Mouse (Mus musculus) midbrain, embryonic 10.5 days (tissue): Measurements from ENCODE around the gene Clybl. TPM values are rescaled to one million over a fixed set of nuclear protein-coding genes. Genes with fewer than 3 reads are reported as not detected.

ENCODE experiments used
- DNase-seq: peaks from one replicate; pipeline ENCODE4 v3.0.0-alpha.2; 2017; ENCODE audit warnings: low spot score
- H3K27ac ChIP-seq: fragments of 300-500 bp; sonication (generic); replicated peaks from 2 replicates; pipeline ENCODE4 v1.5.1; 2016; ENCODE audit warnings: mild to moderate bottlenecking
- H3K27me3 ChIP-seq: fragments of 300-500 bp; sonication (generic); 2 replicates; pipeline ENCODE4 v1.6.1; 2016; ENCODE audit warnings: low read depth, mild to moderate bottlenecking; ENCODE audit not compliant: poor library complexity, severe bottlenecking
- H3K36me3 ChIP-seq: fragments of 300-500 bp; sonication (generic); 2 replicates; pipeline ENCODE4 v1.6.1; 2016; ENCODE audit warnings: mild to moderate bottlenecking, moderate library complexity
- H3K4me1 ChIP-seq: fragments of 300-500 bp; sonication (generic); 2 replicates; pipeline ENCODE4 v1.6.1; 2016
- H3K4me3 ChIP-seq: fragments of 300-500 bp; sonication (generic); 2 replicates; pipeline ENCODE4 v1.5.1; 2016; ENCODE audit warnings: mild to moderate bottlenecking, moderate library complexity
- H3K9me3 ChIP-seq: fragments of 300-500 bp; sonication (generic); replicated peaks from 2 replicates; pipeline ENCODE4 v1.6.1; 2016; ENCODE audit warnings: mild to moderate bottlenecking
- WGBS: fragments of 180-500 bp; shearing (Covaris S2); methylation state at CpG from one replicate; pipeline ENCODE4 v1.1.7; 2016; 5-methylcytosine and 5-hydroxymethylcytosine counted together
- polyA plus RNA-seq: library from polyadenylated mRNA; unstranded; fragments of >200 nt; fragmentation: Nextera tagmentation; extraction: Ambion mirVana; gene quantifications from 2 replicates; pipeline ENCODE4 v1.2.1, GENCODE M21; 2016

Clybl gene
- polyA plus RNA-seq, 1 experiment from 2014 or later: 29.1 TPM

GRCm38 (mm10) chr14:122363156-122363555 is 181.7 kb downstream of the Clybl start:
- Histone ChIP-seq H3K4me3 (no peak overlapping the region), H3K27ac (no peak overlapping the region), H3K9me3 (no peaks in the 10 kb centered on the region), H3K27me3 (peaks cover 57% of the 10 kb centered on the region), H3K4me1 (peaks cover 13% of the 10 kb centered on the region; the same call in 1 of the 2 replicates), H3K36me3 (no peaks in the 10 kb centered on the region)
- 33% methylated on average over 6 of the region's 6 CpGs for WGBS
- no peak for DNase-seq

GRCm38 (mm10) chr14:122364026-122364425 is 182.5 kb downstream of the Clybl start:
- WGBS: 93% methylated on average over 3 of the region's 3 CpGs
- DNase-seq: no peak
- Histone ChIP-seq H3K36me3 (no peaks in the 10 kb centered on the region), H3K4me3 (no peak overlapping the region), H3K27ac (no peak overlapping the region), H3K9me3 (no peaks in the 10 kb centered on the region), H3K4me1 (peaks cover 10% of the 10 kb centered on the region; the same call in 1 of the 2 replicates), H3K27me3 (peaks cover 66% of the 10 kb centered on the region)

- H3K4me3 ChIP-seq: no peak overlapping the region
- no peaks in the 10 kb centered on the region for H3K9me3 ChIP-seq
- no peak overlapping the region for H3K27ac ChIP-seq
- H3K36me3 ChIP-seq: no peaks in the 10 kb centered on the region
- peaks cover 5% of the 10 kb centered on the region for H3K4me1 ChIP-seq
- 83% methylated on average over 28 of the region's 28 CpGs for WGBS
- peaks cover 80% of the 10 kb centered on the region for H3K27me3 ChIP-seq
- no peak for DNase-seq
These were observed 185.9 kb downstream of the Clybl start for GRCm38 (mm10) chr14:122367252-122367868.

- Histone ChIP-seq H3K27me3 (peaks cover 81% of the 10 kb centered on the region), H3K4me1 (peaks cover 7% of the 10 kb centered on the region), H3K27ac (no peak overlapping the region), H3K4me3 (no peak overlapping the region), H3K9me3 (no peaks in the 10 kb centered on the region), H3K36me3 (no peaks in the 10 kb centered on the region)
- WGBS: 85% methylated on average over 3 of the region's 3 CpGs
- DNase-seq: no peak
These were observed 186.4 kb downstream of the Clybl start for GRCm38 (mm10) chr14:122367882-122368418.

- Histone ChIP-seq H3K4me1 (peaks cover 9% of the 10 kb centered on the region), H3K9me3 (no peaks in the 10 kb centered on the region), H3K36me3 (no peaks in the 10 kb centered on the region), H3K27me3 (peaks cover 81% of the 10 kb centered on the region), H3K27ac (no peak overlapping the region), H3K4me3 (no peak overlapping the region)
- 84% methylated on average over 8 of the region's 8 CpGs for WGBS
- no peak for DNase-seq
These were observed 187.0 kb downstream of the Clybl start for GRCm38 (mm10) chr14:122368501-122368900.

- Histone ChIP-seq H3K4me1 (peaks cover 44% of the 10 kb centered on the region), H3K27me3 (peaks cover 97% of the 10 kb centered on the region), H3K36me3 (no peaks in the 10 kb centered on the region), H3K9me3 (no peaks in the 10 kb centered on the region), H3K4me3 (no peak overlapping the region), H3K27ac (no peak overlapping the region)
- WGBS: 62% methylated on average over 5 of the region's 5 CpGs
- no peak for DNase-seq
These were observed 190.5 kb downstream of the Clybl start for GRCm38 (mm10) chr14:122371979-122372378.

- Histone ChIP-seq H3K27ac (peak overlapping the region; percentile 67), H3K4me1 (peaks cover 58% of the 10 kb centered on the region), H3K27me3 (peaks cover 97% of the 10 kb centered on the region), H3K36me3 (no peaks in the 10 kb centered on the region), H3K9me3 (no peaks in the 10 kb centered on the region), H3K4me3 (peak overlapping the region; percentile 42)
- DNase-seq: peak; percentile 87
- WGBS: 7% methylated on average over 19 of the region's 19 CpGs
These were observed 192.0 kb downstream of the Clybl start for GRCm38 (mm10) chr14:122373458-122373857.

- Histone ChIP-seq H3K4me3 (peak overlapping the region; percentile 42), H3K27me3 (peaks cover 96% of the 10 kb centered on the region), H3K36me3 (no peaks in the 10 kb centered on the region), H3K4me1 (peaks cover 66% of the 10 kb centered on the region), H3K9me3 (no peaks in the 10 kb centered on the region), H3K27ac (peak overlapping the region; percentile 67; the same call in 1 of the 2 replicates)
- peak; percentile 51 for DNase-seq
- 4% methylated on average over 9 of the region's 9 CpGs for WGBS
These were observed 192.9 kb downstream of the Clybl start for GRCm38 (mm10) chr14:122374285-122374997.

GRCm38 (mm10) chr14:122375070-122375811 is 193.7 kb downstream of the Clybl start:
- Histone ChIP-seq H3K4me3 (peak overlapping the region; percentile 26), H3K27ac (peak overlapping the region; percentile 79), H3K27me3 (peaks cover 95% of the 10 kb centered on the region), H3K36me3 (no peaks in the 10 kb centered on the region), H3K4me1 (peaks cover 66% of the 10 kb centered on the region), H3K9me3 (no peaks in the 10 kb centered on the region)
- 18% methylated on average over 12 of the region's 12 CpGs for whole genome bisulfite sequencing
- DNase-seq: peak; percentile 40

GRCm38 (mm10) chr14:122376482-122377143 is 195.1 kb downstream of the Clybl start:
- peaks cover 95% of the 10 kb centered on the region for H3K27me3 ChIP-seq
- peaks cover 76% of the 10 kb centered on the region for H3K4me1 ChIP-seq
- H3K36me3 ChIP-seq: no peaks in the 10 kb centered on the region
- peak overlapping the region; percentile 29 for H3K4me3 ChIP-seq
- H3K9me3 ChIP-seq: no peaks in the 10 kb centered on the region
- no peak for DNase-seq
- H3K27ac ChIP-seq: peak overlapping the region; percentile 79
- 50% methylated on average over 9 of the region's 9 CpGs for WGBS

- Histone ChIP-seq H3K27ac (peak overlapping the region; percentile 38; the same call in 1 of the 2 replicates), H3K9me3 (no peaks in the 10 kb centered on the region), H3K4me1 (peaks cover 82% of the 10 kb centered on the region), H3K4me3 (0 out of 2 replicates have a peak overlapping the region, but pooled peaks have one; percentile 14), H3K27me3 (peaks cover 89% of the 10 kb centered on the region), H3K36me3 (no peaks in the 10 kb centered on the region)
- no peak for DNase-seq
- WGBS: 36% methylated on average over 6 of the region's 6 CpGs
These were observed 196.2 kb downstream of the Clybl start for GRCm38 (mm10) chr14:122377681-122378080.

- DNase-seq: no peak
- no peak overlapping the region for H3K4me3 ChIP-seq
- WGBS: 86% methylated on average over 9 of the region's 9 CpGs
- no peaks in the 10 kb centered on the region for H3K9me3 ChIP-seq
- peaks cover 70% of the 10 kb centered on the region for H3K4me1 ChIP-seq
- H3K27me3 ChIP-seq: peaks cover 90% of the 10 kb centered on the region
- H3K27ac ChIP-seq: no peak overlapping the region; the same call in 1 of the 2 replicates
- no peaks in the 10 kb centered on the region for H3K36me3 ChIP-seq
These were observed 197.6 kb downstream of the Clybl start for GRCm38 (mm10) chr14:122379076-122379475.
